Mouse (Mus musculus) myocyte (in vitro differentiated cells): Measurements from ENCODE around the gene Ipo9.

ENCODE experiments used
- CEBPB ChIP-seq: IDR thresholded peaks from 2 replicates; pipeline ENCODE4 v1.6.1; 2011; ENCODE audit warnings: mild to moderate bottlenecking, moderate library complexity; ENCODE audit not compliant: poor library complexity, insufficient read depth, severe bottlenecking
- E2F4 ChIP-seq: IDR thresholded peaks from one replicate; pipeline ENCODE4 v1.6.1; 2011; ENCODE audit warnings: mild to moderate bottlenecking, control low read depth, moderate library complexity; ENCODE audit not compliant: insufficient read depth
- MAX ChIP-seq: IDR thresholded peaks from one replicate; pipeline ENCODE4 v1.6.1; 2011; ENCODE audit warnings: low read depth, mild to moderate bottlenecking, control low read depth
- MYOD1 ChIP-seq, 3 experiments: IDR thresholded peaks; one replicate each; pipeline ENCODE4 v1.6.1; 2011; ENCODE audit warnings: control low read depth in 2 of 3, low read depth in 2 of 3, mild to moderate bottlenecking in 2 of 3, moderate library complexity in 1 of 3; ENCODE audit not compliant: insufficient read length in 2 of 3, control insufficient read depth in 1 of 3
- MYOG ChIP-seq, 3 experiments: IDR thresholded peaks; one replicate each; pipeline ENCODE4 v1.6.1; 2011; ENCODE audit warnings: control low read depth in 2 of 3, low read depth in 2 of 3, mild to moderate bottlenecking in 2 of 3; ENCODE audit not compliant: insufficient read length in 2 of 3, control insufficient read depth in 1 of 3, insufficient read depth in 1 of 3
- POLR2A ChIP-seq: IDR thresholded peaks from one replicate; pipeline ENCODE4 v1.6.1; 2011; ENCODE audit warnings: low read depth, mild to moderate bottlenecking, control low read depth, moderate library complexity; ENCODE audit not compliant: insufficient read length
- POLR2AphosphoS2 ChIP-seq: IDR thresholded peaks from one replicate; pipeline ENCODE4 v1.6.1; 2011; ENCODE audit warnings: low read depth, control low read depth; ENCODE audit not compliant: insufficient read length
- REST ChIP-seq: IDR thresholded peaks from one replicate; pipeline ENCODE4 v1.6.1; 2011; ENCODE audit warnings: mild to moderate bottlenecking, control low read depth, moderate library complexity; ENCODE audit not compliant: insufficient read depth, insufficient read length
- SRF ChIP-seq: IDR thresholded peaks from one replicate; pipeline ENCODE4 v1.6.1; 2011; ENCODE audit warnings: low read depth; ENCODE audit not compliant: control insufficient read depth, insufficient read length
- TCF12 ChIP-seq: IDR thresholded peaks from one replicate; pipeline ENCODE4 v1.6.1; 2011; ENCODE audit warnings: mild to moderate bottlenecking, control low read depth; ENCODE audit not compliant: poor library complexity, insufficient read depth, severe bottlenecking
- USF1 ChIP-seq: IDR thresholded peaks from one replicate; pipeline ENCODE4 v1.6.1; 2011; ENCODE audit warnings: low read depth, mild to moderate bottlenecking, control low read depth, moderate library complexity

- TF ChIP-seq TCF12 (no peak), MAX (no peak), USF1 (no peak), POLR2A (no peak), POLR2AphosphoS2 (no peak), MYOG (IDR thresholded peaks at IDR 0.05; ENCODE audit: control insufficient read depth in 1 of 3, insufficient read depth in 1 of 3, insufficient read length in 2 of 3, low read depth in 2 of 3) (no peak), MYOD1 (IDR thresholded peaks at IDR 0.05; ENCODE audit: control insufficient read depth in 1 of 3, insufficient read length in 2 of 3, low read depth in 2 of 3) (no peak), CEBPB (no peak), SRF (no peak), REST (no peak), E2F4 (no peak)
These were observed 19.3 kb downstream of the Ipo9 start for GRCm38 (mm10) chr1:135410967-135411366.
